Mouse (Mus musculus): ENCODE data around the gene Cacng4. TPM values are rescaled to one million over a fixed set of nuclear protein-coding genes. Genes with fewer than 3 reads are reported as not detected.

The Cacng4 gene
- polyA plus RNA-seq, 1 experiment from 2014 or later: 1.3 TPM

DNA sequence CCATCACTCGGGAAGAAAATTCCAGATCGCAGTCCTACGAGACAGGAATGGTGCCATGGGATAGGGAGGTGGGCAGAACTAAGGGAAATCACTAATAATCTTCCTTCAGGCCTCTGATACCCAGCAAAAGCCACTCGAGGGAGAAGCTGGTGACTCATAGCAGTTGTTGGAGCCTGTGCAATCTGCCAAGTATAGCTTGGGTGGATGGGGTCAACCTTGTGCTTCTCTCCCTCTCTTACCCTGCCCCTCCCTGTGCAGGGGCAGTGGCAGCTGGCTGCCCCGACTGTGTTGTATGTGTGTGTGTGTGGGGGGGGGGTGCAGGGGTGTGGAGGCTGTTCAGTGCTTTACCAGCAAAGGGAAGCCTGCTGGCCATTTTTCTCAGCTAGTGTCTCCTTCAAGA lies 62.9 kb downstream of the Cacng4 start:
- Histone ChIP-seq H3K4me3 (ENCODE audit: low read depth, low read length) (no peak overlapping the region), H3K36me3 (ENCODE audit: control insufficient read depth, insufficient read depth, low read length) (no peaks in the 10 kb centered on the region), H3K9me3 (ENCODE audit: control insufficient read depth, low read length) (no peaks in the 10 kb centered on the region), H3K27ac (replicated peaks) (no peak overlapping the region), H3K4me2 (replicated peaks; ENCODE audit: low read depth) (no peak overlapping the region), H3K27me3 (ENCODE audit: control insufficient read depth, insufficient read depth, low read length) (no peaks in the 10 kb centered on the region), H3K9ac (ENCODE audit: low read length) (no peak overlapping the region), H3K4me1 (replicated peaks; ENCODE audit: control insufficient read depth, insufficient read depth) (no peaks in the 10 kb centered on the region)
- WGBS: 62% methylated on average over 5 of the region's 5 CpGs
- TF ChIP-seq EP300 (optimal IDR thresholded peaks at IDR 0.05) (no peak), CTCF (IDR thresholded peaks at IDR 0.05; ENCODE audit: low read depth) (no peak)
- DNase-seq (ENCODE audit: low spot score): no peak
- peak; percentile 21; the same call in 1 of the 2 replicates for ATAC-seq (ENCODE audit: low FRiP score, low TSS enrichment)

DNA sequence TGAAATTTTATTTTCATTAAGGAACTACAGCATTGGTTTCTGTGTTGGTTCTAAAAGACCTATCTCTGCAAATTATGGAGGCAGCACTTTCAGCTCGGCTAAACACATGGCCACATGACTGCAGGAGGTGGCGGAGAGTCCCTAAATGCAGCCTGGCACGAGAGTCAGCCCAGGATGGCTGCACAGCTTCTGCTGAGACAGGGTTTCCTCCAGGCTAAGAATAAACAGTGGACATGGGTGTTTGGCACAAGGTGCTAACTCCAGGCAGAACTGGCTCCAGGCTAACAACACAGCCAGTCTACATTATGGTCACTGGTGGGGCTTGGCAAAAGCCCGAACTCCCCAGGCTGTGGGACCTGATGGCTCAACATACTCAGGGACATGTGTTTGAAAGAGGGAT lies 63.4 kb downstream of the Cacng4 start:
- Histone ChIP-seq H3K9me3 (ENCODE audit: control insufficient read depth, low read length) (no peaks in the 10 kb centered on the region), H3K4me2 (replicated peaks; ENCODE audit: low read depth) (no peak overlapping the region), H3K27ac (replicated peaks) (no peak overlapping the region), H3K36me3 (ENCODE audit: control insufficient read depth, insufficient read depth, low read length) (no peaks in the 10 kb centered on the region), H3K4me3 (ENCODE audit: low read depth, low read length) (no peak overlapping the region), H3K9ac (ENCODE audit: low read length) (no peak overlapping the region), H3K4me1 (replicated peaks; ENCODE audit: control insufficient read depth, insufficient read depth) (no peaks in the 10 kb centered on the region), H3K27me3 (ENCODE audit: control insufficient read depth, insufficient read depth, low read length) (no peaks in the 10 kb centered on the region)
- DNase-seq (ENCODE audit: low spot score) (no peak), ATAC-seq (ENCODE audit: low FRiP score, low TSS enrichment) (no peak)
- TF ChIP-seq EP300 (optimal IDR thresholded peaks at IDR 0.05) (no peak), CTCF (IDR thresholded peaks at IDR 0.05; ENCODE audit: low read depth) (no peak)
- 75% methylated on average over 4 of the region's 4 CpGs for WGBS

- Histone ChIP-seq H3K9me3 (ENCODE audit: control insufficient read depth, low read length) (no peaks in the 10 kb centered on the region), H3K4me2 (replicated peaks; ENCODE audit: low read depth) (no peak overlapping the region), H3K4me1 (replicated peaks; ENCODE audit: control insufficient read depth, insufficient read depth) (no peaks in the 10 kb centered on the region), H3K27me3 (ENCODE audit: control insufficient read depth, insufficient read depth, low read length) (no peaks in the 10 kb centered on the region), H3K27ac (replicated peaks) (no peak overlapping the region), H3K4me3 (ENCODE audit: low read depth, low read length) (no peak overlapping the region), H3K36me3 (ENCODE audit: control insufficient read depth, insufficient read depth, low read length) (no peaks in the 10 kb centered on the region), H3K9ac (ENCODE audit: low read length) (no peak overlapping the region)
- no peak for ATAC-seq (ENCODE audit: low FRiP score, low TSS enrichment)
- no peak for TF ChIP-seq EP300 (optimal IDR thresholded peaks at IDR 0.05)
- no peak for TF ChIP-seq CTCF (IDR thresholded peaks at IDR 0.05; ENCODE audit: low read depth)
- 78% methylated on average over 7 of the region's 7 CpGs for WGBS
- no peak for DNase-seq (ENCODE audit: low spot score)
Observed at GRCm38 (mm10) chr11:107729141-107729540, 65.2 kb downstream of the Cacng4 start.

DNA sequence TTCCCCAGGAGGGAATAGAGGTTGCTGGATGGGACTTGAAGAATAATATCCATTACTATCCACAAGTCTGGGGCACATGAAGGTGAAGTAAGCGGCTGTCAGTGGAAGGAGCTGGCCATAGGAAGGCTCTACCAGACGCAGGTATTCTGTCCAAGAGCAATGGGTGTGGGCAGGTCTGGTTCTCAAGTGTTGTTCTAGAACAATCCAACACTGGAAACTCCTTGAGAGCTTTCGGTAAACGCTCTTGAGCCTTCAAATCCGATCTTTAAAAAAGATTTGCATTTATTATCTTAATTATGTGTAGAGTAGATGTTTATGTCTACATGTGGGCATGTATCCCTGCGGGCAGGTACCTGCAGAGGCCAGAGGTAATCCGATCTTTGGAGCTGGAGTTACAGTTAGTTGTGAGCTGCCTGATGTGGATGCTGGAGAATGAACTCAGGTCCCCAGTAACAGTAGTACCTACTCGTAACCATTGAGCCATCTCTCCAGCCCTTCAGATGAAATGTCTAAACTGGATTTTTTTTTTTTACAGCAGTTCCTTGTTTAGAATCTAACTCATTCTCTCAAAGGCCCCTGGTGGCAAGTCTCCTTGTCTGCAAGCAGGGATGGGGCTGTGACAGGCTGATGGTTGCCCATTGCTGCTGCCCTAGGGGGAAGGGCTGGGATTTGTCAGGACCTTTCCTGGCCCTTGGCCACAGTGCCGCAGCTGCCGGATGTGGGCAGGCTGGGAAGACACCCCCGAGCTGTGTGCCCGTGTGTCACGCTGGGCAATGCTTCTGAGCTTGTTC lies 66.1 kb downstream of the Cacng4 start:
- H3K36me3 ChIP-seq (ENCODE audit: control insufficient read depth, insufficient read depth, low read length): no peaks in the 10 kb centered on the region
- no peak overlapping the region for H3K9ac ChIP-seq (ENCODE audit: low read length)
- H3K4me1 ChIP-seq (replicated peaks; ENCODE audit: control insufficient read depth, insufficient read depth): no peaks in the 10 kb centered on the region
- WGBS: 83% methylated on average over 13 of the region's 13 CpGs
- no peak overlapping the region for H3K4me3 ChIP-seq (ENCODE audit: low read depth, low read length)
- TF ChIP-seq CTCF (IDR thresholded peaks at IDR 0.05; ENCODE audit: low read depth) (no peak), EP300 (optimal IDR thresholded peaks at IDR 0.05) (no peak)
- H3K4me2 ChIP-seq (replicated peaks; ENCODE audit: low read depth): no peak overlapping the region
- no peak overlapping the region for H3K27ac ChIP-seq (replicated peaks)
- no peaks in the 10 kb centered on the region for H3K27me3 ChIP-seq (ENCODE audit: control insufficient read depth, insufficient read depth, low read length)
- H3K9me3 ChIP-seq (ENCODE audit: control insufficient read depth, low read length): no peaks in the 10 kb centered on the region
- ATAC-seq (ENCODE audit: low FRiP score, low TSS enrichment) (no peak), DNase-seq (ENCODE audit: low spot score) (no peak)

DNA sequence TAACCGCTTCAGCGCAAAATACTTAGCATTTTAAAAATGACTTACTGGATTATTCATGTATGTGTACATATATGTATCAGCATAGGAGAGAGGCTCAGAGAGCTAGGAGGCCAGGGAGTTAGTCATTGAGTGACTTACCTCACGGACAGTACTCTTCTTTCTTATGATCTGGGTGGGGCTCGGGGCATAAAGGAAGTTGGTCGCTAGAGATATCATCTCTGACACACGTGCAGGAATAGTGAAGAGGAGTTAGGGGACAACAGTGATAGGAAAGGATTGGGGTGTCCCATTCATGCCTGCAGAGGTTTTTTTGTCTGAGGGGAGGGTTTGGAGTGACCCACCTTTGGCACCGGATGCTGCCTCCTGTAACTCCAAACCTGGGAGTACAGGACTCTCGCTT lies 69.8 kb downstream of the Cacng4 start:
- no peaks in the 10 kb centered on the region for H3K27me3 ChIP-seq (ENCODE audit: control insufficient read depth, insufficient read depth, low read length)
- WGBS: 79% methylated on average over 8 of the region's 8 CpGs
- no peak overlapping the region for H3K4me2 ChIP-seq (replicated peaks; ENCODE audit: low read depth)
- no peaks in the 10 kb centered on the region for H3K4me1 ChIP-seq (replicated peaks; ENCODE audit: control insufficient read depth, insufficient read depth)
- no peak for ATAC-seq (ENCODE audit: low FRiP score, low TSS enrichment)
- no peaks in the 10 kb centered on the region for H3K36me3 ChIP-seq (ENCODE audit: control insufficient read depth, insufficient read depth, low read length)
- no peak overlapping the region for H3K4me3 ChIP-seq (ENCODE audit: low read depth, low read length)
- no peak for DNase-seq (ENCODE audit: low spot score)
- no peak overlapping the region for H3K27ac ChIP-seq (replicated peaks)
- TF ChIP-seq CTCF (IDR thresholded peaks at IDR 0.05; ENCODE audit: low read depth): no peak
- no peak for TF ChIP-seq EP300 (optimal IDR thresholded peaks at IDR 0.05)
- H3K9ac ChIP-seq (ENCODE audit: low read length): no peak overlapping the region
- H3K9me3 ChIP-seq (ENCODE audit: control insufficient read depth, low read length): no peaks in the 10 kb centered on the region

DNA sequence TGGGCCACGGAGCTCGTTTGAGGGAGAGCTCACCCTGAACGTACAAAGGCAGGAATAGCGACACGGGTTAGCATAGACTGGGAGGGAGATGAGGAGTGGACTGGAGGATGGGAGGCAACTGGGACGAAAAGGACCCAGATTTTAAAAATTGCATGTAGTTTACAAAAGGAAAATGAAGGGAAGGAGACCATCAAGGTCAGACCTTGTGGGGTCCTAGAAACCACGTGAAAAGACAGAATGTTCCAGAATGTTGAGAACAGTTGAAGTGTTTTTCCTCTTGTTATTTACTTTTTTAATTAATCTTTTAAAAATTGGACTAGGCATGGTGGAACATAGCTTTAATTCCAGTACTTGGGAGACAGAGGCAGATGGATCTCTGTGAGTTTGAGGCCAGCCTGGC lies 73.3 kb downstream of the Cacng4 start:
- Histone ChIP-seq H3K4me2 (replicated peaks; ENCODE audit: low read depth) (no peak overlapping the region), H3K9ac (ENCODE audit: low read length) (no peak overlapping the region), H3K4me1 (replicated peaks; ENCODE audit: control insufficient read depth, insufficient read depth) (no peaks in the 10 kb centered on the region), H3K27me3 (ENCODE audit: control insufficient read depth, insufficient read depth, low read length) (no peaks in the 10 kb centered on the region), H3K36me3 (ENCODE audit: control insufficient read depth, insufficient read depth, low read length) (no peaks in the 10 kb centered on the region), H3K9me3 (ENCODE audit: control insufficient read depth, low read length) (no peaks in the 10 kb centered on the region), H3K27ac (replicated peaks) (no peak overlapping the region), H3K4me3 (ENCODE audit: low read depth, low read length) (no peak overlapping the region)
- no peak for ATAC-seq (ENCODE audit: low FRiP score, low TSS enrichment)
- TF ChIP-seq EP300 (optimal IDR thresholded peaks at IDR 0.05) (no peak), CTCF (IDR thresholded peaks at IDR 0.05; ENCODE audit: low read depth) (no peak)
- WGBS: 76% methylated on average over 7 of the region's 7 CpGs
- DNase-seq (ENCODE audit: low spot score): no peak

Measured in stomach, postnatal 0 days (tissue).